Mouse (Mus musculus) forebrain, embryonic 11.5 days (tissue): ENCODE data around the gene Gorab. TPM values are rescaled to one million over a fixed set of nuclear protein-coding genes. Genes with fewer than 3 reads are reported as not detected.

Source experiments
- ATAC-seq: fragments of 200-750 bp; cut with Nextera tagmentation; replicated peaks from 2 replicates; pipeline ENCODE4 v1.8.0; 2017; ENCODE audit warnings: moderate TSS enrichment; ENCODE audit not compliant: low FRiP score
- DNase-seq: peaks from one replicate; pipeline ENCODE4 v3.0.0-alpha.2; 2017; ENCODE audit warnings: low spot score
- H3K27ac ChIP-seq: fragments of 300-500 bp; sonication (generic); 2 replicates; pipeline ENCODE4 v1.5.1; 2014; ENCODE audit warnings: low read depth, low read length
- H3K27me3 ChIP-seq: fragments of 300-500 bp; sonication (generic); 2 replicates; pipeline ENCODE4 v1.6.1; 2014; ENCODE audit warnings: mild to moderate bottlenecking, low read length, mixed read lengths; ENCODE audit not compliant: control insufficient read depth, insufficient read depth
- H3K36me3 ChIP-seq: fragments of 300-500 bp; sonication (generic); 2 replicates; pipeline ENCODE4 v1.6.1; 2014; ENCODE audit warnings: mild to moderate bottlenecking, low read length, moderate library complexity, mixed read lengths; ENCODE audit not compliant: control insufficient read depth, insufficient read depth
- H3K4me1 ChIP-seq: fragments of 300-500 bp; sonication (generic); replicated peaks from 2 replicates; pipeline ENCODE4 v1.6.1; 2014; ENCODE audit warnings: low read length, mixed read lengths; ENCODE audit not compliant: control insufficient read depth, insufficient read depth
- H3K4me2 ChIP-seq: fragments of 300-500 bp; sonication (generic); 2 replicates; pipeline ENCODE4 v1.6.1; 2014; ENCODE audit warnings: low read depth, mild to moderate bottlenecking, low read length, moderate library complexity, mixed read lengths; ENCODE audit not compliant: severe bottlenecking
- H3K4me3 ChIP-seq: fragments of 300-500 bp; sonication (generic); 2 replicates; pipeline ENCODE4 v1.5.1; 2014; ENCODE audit warnings: low read depth, low read length
- H3K9ac ChIP-seq: fragments of 300-500 bp; sonication (generic); 2 replicates; pipeline ENCODE4 v1.6.1; 2014; ENCODE audit warnings: low read length
- H3K9me3 ChIP-seq: fragments of 300-500 bp; sonication (generic); 2 replicates; pipeline ENCODE4 v1.6.1; 2016; ENCODE audit warnings: low read length, mixed read lengths; ENCODE audit not compliant: control insufficient read depth
- WGBS: fragments of 180-500 bp; shearing (Covaris S2); extraction: QIAGEN DNeasy Blood & Tissue Kit; methylation state at CpG from one replicate; pipeline ENCODE4 v1.1.7; 2014; 5-methylcytosine and 5-hydroxymethylcytosine counted together
- polyA plus RNA-seq: library from polyadenylated mRNA; unstranded; fragments of >200 nt; fragmentation: Nextera tagmentation; extraction: Ambion mirVana; gene quantifications from 2 replicates; pipeline ENCODE4 v1.2.1, GENCODE M21; 2014

The Gorab gene
- polyA plus RNA-seq, 1 experiment from 2014 or later, result 31.5 TPM

DNA sequence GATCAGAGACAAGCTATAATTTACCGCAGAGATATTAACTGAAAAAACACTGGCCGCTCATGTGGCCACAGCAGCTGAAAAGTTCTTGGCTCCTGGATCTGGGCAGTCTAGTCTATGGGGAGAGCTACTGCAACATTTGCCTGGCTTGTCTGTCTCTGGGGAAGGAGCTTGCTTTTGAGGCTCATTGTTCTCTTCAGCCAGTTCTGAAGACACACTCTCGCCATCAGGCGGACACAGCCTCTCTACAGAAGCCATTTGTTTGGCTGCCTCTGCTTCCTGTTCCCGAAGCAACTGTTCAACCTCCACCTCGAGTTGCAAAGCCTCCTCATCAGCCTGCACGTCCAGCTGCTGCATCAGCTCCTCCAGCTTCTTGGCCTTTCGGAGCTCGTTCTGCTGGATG lies 17.3 kb downstream of the Gorab start:
- Histone ChIP-seq H3K9me3 (no peaks in the 10 kb centered on the region), H3K36me3 (no peaks in the 10 kb centered on the region), H3K4me3 (no peak overlapping the region), H3K4me2 (no peak overlapping the region), H3K27ac (no peak overlapping the region), H3K27me3 (no peaks in the 10 kb centered on the region), H3K4me1 (no peaks in the 10 kb centered on the region), H3K9ac (no peak overlapping the region)
- ATAC-seq (no peak), DNase-seq (no peak)
- WGBS, result 88% methylated on average over 9 of the region's 9 CpGs

DNA sequence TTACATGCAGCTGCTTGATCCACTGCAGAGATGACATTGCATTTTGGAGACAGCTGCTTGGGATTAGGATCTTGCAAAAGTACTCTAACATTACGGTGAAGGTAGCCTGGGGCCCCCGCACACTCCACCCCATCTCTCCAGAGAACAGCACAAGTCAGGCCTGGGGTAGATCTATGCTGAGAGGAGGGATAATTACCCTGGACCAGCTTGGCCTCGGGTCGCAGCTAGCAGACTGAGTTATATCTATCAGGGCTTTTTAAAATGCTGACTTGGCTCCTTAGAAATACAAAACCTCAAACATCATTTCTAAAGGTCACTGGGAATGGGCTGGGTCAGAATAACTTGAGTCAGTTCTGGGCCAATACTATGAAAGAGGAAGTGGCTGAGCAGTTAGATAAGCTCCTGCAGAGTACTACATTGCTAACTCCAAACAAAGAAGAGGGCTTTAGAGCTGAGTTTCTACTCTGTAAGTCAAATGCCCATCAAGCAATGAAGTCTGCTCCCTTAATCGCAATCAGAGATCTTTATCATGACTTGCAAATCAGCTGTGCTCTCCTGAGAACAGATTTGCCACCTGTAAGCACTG lies 19.9 kb downstream of the Gorab start:
- Histone ChIP-seq H3K4me1 (no peaks in the 10 kb centered on the region), H3K4me2 (no peak overlapping the region), H3K27ac (no peak overlapping the region), H3K9me3 (no peaks in the 10 kb centered on the region), H3K9ac (no peak overlapping the region), H3K36me3 (no peaks in the 10 kb centered on the region), H3K27me3 (no peaks in the 10 kb centered on the region), H3K4me3 (no peak overlapping the region)
- no peak for DNase-seq
- no peak for ATAC-seq
- 79% methylated on average over 5 of the region's 5 CpGs for WGBS

DNA sequence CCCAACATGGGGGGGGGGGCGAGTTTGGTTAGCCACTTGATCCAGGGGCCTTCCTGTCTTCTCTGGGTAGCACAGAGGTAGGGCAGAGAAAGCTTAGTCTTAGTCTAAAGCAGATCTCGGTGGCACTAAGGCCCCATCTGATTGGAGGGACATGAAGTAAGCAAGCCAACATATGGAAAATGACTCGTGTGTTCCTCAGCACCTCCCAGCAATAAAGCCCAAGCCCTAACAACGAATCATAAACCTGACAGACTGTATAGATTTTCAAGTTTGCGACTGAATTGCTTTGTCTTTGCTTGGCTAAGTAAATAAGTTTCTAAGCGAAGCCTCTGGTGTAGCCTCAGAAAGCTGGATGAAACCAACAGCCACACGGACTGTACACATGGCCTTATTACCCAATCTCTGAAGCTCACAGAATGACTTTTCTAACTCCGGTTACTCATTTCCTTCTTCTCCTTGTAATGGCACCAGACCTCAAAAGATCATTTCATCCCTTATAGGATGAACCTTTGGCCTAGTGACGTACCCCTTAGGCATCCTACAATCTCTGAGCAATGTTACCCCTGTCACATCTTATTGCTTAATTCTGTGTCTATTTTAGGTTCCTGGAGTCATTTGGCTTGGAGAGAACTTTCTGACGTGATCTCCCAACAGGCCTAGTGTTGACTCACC lies 21.3 kb downstream of the Gorab start:
- H3K27me3 ChIP-seq, result no peaks in the 10 kb centered on the region
- DNase-seq, result no peak
- WGBS, result 92% methylated on average over 10 of the region's 10 CpGs

DNA sequence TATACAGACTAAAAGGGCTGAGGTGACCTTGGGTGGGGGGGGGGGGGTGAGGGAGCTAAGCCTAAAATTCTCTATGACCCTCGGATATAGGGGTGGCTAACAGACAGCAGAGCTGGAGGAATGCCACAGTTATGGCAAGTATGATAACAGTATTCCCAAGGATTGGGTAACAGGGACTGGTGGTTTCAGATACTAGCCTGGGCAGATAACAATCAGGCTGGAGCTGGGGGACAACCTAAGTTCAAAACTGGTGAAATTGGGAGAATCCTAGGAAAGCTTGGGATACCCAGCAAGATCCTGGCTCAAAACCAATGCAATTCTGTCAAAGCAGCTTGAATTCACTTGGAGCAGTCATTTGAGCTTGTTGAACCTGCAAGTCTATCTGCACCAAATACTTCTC lies 22.9 kb downstream of the Gorab start:
- no peaks in the 10 kb centered on the region for H3K9me3 ChIP-seq
- DNase-seq, result no peak
- no peak overlapping the region for H3K4me2 ChIP-seq
- no peak overlapping the region for H3K4me3 ChIP-seq
- no peaks in the 10 kb centered on the region for H3K36me3 ChIP-seq
- H3K27me3 ChIP-seq, result no peaks in the 10 kb centered on the region
- 87% methylated on average over 1 of the region's 1 CpGs for WGBS
- no peak for ATAC-seq
- no peaks in the 10 kb centered on the region for H3K4me1 ChIP-seq
- H3K27ac ChIP-seq, result no peak overlapping the region
- no peak overlapping the region for H3K9ac ChIP-seq

More for the DNA sequence above, 21.3 kb downstream of the Gorab start:
- Histone ChIP-seq H3K36me3 (no peaks in the 10 kb centered on the region), H3K4me1 (no peaks in the 10 kb centered on the region), H3K4me2 (no peak overlapping the region), H3K9me3 (no peaks in the 10 kb centered on the region), H3K27ac (no peak overlapping the region), H3K4me3 (no peak overlapping the region), H3K9ac (no peak overlapping the region)
- ATAC-seq, result no peak

DNA sequence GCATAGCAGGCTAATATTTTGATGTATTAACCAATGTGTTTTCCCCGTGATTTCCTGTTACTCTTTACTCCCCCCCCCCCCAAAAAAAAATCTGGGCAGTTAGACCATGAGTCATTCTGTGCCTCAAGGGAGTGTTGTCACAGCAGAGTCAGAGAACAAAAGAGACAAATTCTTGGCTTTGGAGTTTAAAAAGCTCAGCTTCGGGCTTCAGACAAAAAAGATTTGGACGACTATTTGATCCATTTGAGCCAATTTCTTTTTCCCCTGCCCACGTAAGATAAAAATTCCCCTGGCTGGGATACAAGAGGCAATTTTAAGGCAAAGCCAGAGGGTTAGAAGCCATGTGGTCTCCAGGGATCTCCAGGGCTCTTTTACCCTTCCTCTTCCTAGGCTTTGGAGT lies 23.4 kb downstream of the Gorab start:
- Histone ChIP-seq H3K4me2 (no peak overlapping the region), H3K9me3 (no peaks in the 10 kb centered on the region), H3K9ac (no peak overlapping the region), H3K27me3 (no peaks in the 10 kb centered on the region), H3K4me3 (no peak overlapping the region), H3K36me3 (no peaks in the 10 kb centered on the region), H3K27ac (no peak overlapping the region), H3K4me1 (no peaks in the 10 kb centered on the region)
- WGBS, result 35% methylated on average over 4 of the region's 4 CpGs
- DNase-seq (no peak), ATAC-seq (no peak)

DNA sequence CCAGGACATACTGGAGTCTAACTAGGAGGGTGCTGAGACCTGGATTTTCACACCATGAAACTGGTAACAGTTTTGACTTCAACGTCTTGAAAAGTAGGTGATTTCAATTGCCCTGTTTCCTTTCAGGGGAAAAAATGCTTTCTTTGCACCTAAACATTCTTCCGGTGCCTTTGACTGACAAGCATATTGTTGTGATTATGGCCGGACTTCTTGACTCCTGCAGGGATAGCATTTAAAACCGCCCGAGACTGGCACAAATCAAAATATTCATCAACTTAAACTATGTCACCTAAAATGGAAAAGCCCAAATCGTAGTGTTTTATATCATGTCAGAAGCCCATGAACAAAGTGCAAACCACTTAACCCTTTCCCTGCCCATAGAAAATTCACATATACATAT lies 25.5 kb downstream of the Gorab start:
- DNase-seq (no peak), ATAC-seq (no peak)
- no peak overlapping the region for H3K4me2 ChIP-seq
- no peak overlapping the region for H3K27ac ChIP-seq
- H3K27me3 ChIP-seq, result no peaks in the 10 kb centered on the region
- H3K4me3 ChIP-seq, result no peak overlapping the region
- H3K4me1 ChIP-seq, result no peaks in the 10 kb centered on the region
- no peaks in the 10 kb centered on the region for H3K9me3 ChIP-seq
- no peaks in the 10 kb centered on the region for H3K36me3 ChIP-seq
- WGBS, result 50% methylated on average over 6 of the region's 6 CpGs
- H3K9ac ChIP-seq, result no peak overlapping the region

DNA sequence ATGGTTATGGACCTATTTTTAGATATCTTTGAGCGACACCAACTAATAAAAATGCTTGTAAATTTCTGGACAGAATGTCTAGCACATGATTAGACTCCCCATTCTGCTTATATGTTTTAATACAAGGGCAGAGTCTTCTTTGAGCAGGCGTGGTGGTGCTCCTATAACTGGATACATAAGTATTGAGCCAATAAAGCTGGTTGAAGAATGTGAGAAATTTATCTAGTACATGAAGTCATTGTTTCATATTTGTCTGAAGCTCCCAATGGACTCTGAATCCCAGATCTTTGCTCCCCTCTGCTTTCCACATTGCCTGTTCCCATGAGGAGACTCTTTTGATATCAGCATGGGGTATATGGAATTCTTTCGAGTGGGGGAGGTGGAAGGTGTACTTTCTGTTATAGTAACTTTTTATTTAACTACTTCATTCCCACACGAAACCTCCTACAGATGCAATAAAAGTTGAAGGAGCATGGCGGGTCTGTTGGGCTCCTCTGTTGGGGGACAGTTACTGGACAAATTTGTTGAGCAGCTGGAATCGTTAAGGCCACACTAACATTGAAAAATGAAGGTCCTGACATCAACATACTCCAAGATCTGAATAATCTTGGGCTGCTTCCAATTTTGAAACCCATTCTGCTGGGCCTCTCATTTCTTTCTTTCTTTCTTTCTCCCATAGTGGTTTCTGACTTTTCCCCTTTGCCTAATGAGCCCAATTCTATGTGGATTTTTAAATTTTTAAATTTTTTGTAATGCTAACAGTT lies 26.5 kb downstream of the Gorab start:
- Histone ChIP-seq H3K4me1 (no peaks in the 10 kb centered on the region), H3K36me3 (no peaks in the 10 kb centered on the region), H3K4me2 (no peak overlapping the region), H3K4me3 (no peak overlapping the region), H3K27me3 (no peaks in the 10 kb centered on the region), H3K9me3 (no peaks in the 10 kb centered on the region), H3K9ac (no peak overlapping the region), H3K27ac (no peak overlapping the region)
- WGBS, result 82% methylated on average over 6 of the region's 6 CpGs
- DNase-seq, result no peak
- no peak for ATAC-seq

DNA sequence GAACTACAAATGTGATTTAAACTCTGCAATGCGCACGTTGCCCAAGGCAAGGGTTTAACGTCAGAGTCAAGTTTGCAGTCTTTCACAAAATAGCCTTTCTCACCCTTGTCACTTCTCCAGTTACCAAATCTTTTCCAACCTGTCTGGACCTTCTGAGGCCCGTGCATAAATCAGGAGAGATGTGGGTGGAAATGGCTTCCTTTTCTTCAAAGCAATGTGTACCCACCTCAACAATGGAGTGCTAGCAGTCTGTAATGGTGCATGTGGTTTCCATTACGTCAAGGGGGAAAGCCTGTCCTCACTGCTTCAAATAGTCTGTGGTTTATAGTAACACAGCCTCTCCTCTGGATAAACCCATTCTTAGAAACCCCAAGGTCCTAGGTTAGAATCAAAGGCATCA lies 29.0 kb downstream of the Gorab start:
- WGBS, result 72% methylated on average over 5 of the region's 5 CpGs
- Histone ChIP-seq H3K4me2 (no peak overlapping the region), H3K27me3 (no peaks in the 10 kb centered on the region), H3K4me1 (no peaks in the 10 kb centered on the region), H3K9me3 (no peaks in the 10 kb centered on the region), H3K4me3 (no peak overlapping the region), H3K9ac (no peak overlapping the region), H3K27ac (no peak overlapping the region), H3K36me3 (no peaks in the 10 kb centered on the region)
- ATAC-seq (no peak), DNase-seq (no peak)
